Comparison of ENCODE assay signal across 13 mouse cellular contexts in genomic region chr16:95457006-95457405, GRCm38 (mm10).
DNase-seq lines count a peak whose midpoint lies in the region; ATAC-seq and TF ChIP-seq lines count a peak whose summit lies in the region.
"Had no signal": no experiment of that assay in that cellular context is flagged by ENCODE, and none has a peak within 500 bp of the region (broad histone marks: within the 10 kb centered on the region; RNA-seq: fewer than 3 reads in every experiment).

No protein-coding gene starts in this region.

- peak overlapping the region; percentile 98 for H3K27ac ChIP-seq in heart, adult 2 months
- peak overlapping the region; percentile 77 for H3K27ac ChIP-seq in layer of hippocampus, adult 2 months
- H3K27ac ChIP-seq in bone marrow, adult 2 months (ENCODE audit: control insufficient read depth, insufficient read depth, low read depth, low read length, poor library complexity), result peak overlapping the region; percentile 66; the same call in 1 of the 2 replicates
- no peak overlapping the region for H3K27ac ChIP-seq in liver, embryonic 11.5 days (ENCODE audit: low read depth, low read length)
- H3K27ac ChIP-seq: limb, embryonic 12.5 days had no signal

- H3K36me3 ChIP-seq in heart, adult 2 months (ENCODE audit: control insufficient read depth, insufficient read depth, low read length), result no peaks in the 10 kb centered on the region
- H3K36me3 ChIP-seq in liver, embryonic 11.5 days (ENCODE audit: control insufficient read depth, insufficient read depth, low read length), result no peaks in the 10 kb centered on the region
- H3K36me3 ChIP-seq: limb, embryonic 12.5 days had no signal

- TF ChIP-seq EP300 in heart, adult 2 months (IDR thresholded peaks at IDR 0.05; ENCODE audit: insufficient read depth, low read depth, low read length), result no peak

- intact Hi-C loops in heart, adult 2 months (cut with DNase I), result no loop called here

- no peak for TF ChIP-seq POLR2A in heart, adult 2 months (IDR thresholded peaks at IDR 0.05; ENCODE audit: insufficient read depth, low read depth, low read length)
- TF ChIP-seq POLR2A in bone marrow, adult 2 months (IDR thresholded peaks at IDR 0.05; ENCODE audit: borderline replicate concordance, control insufficient read depth, low read depth, low read length), result no peak

- peak overlapping the region; percentile 67 for H3K9ac ChIP-seq in heart, adult 2 months (ENCODE audit: low read depth, low read length)
- no peak overlapping the region; the same call in 1 of the 2 replicates for H3K9ac ChIP-seq in liver, embryonic 11.5 days (ENCODE audit: low read depth, low read length)
- H3K9ac ChIP-seq: limb, embryonic 12.5 days had no signal

- peak overlapping the region; percentile 37 for H3K4me2 ChIP-seq in liver, embryonic 11.5 days
- H3K4me2 ChIP-seq: limb, embryonic 12.5 days had no signal

- peak overlapping the region; percentile 63 for H3K4me3 ChIP-seq in heart, adult 2 months
- H3K4me3 ChIP-seq in layer of hippocampus, adult 2 months, result peak overlapping the region; percentile 38; the same call in 1 of the 2 replicates
- H3K4me3 ChIP-seq in bone marrow, adult 2 months (replicated peaks; ENCODE audit: control insufficient read depth, low read depth, low read length), result peak overlapping the region; percentile 67
- peak overlapping the region; percentile 32 for H3K4me3 ChIP-seq in liver, embryonic 11.5 days (ENCODE audit: low read depth, low read length)
- H3K4me3 ChIP-seq: erythroblast, embryonic 14.5 days; limb, embryonic 12.5 days had no signal

- no peaks in the 10 kb centered on the region for H3K27me3 ChIP-seq in heart, adult 2 months (ENCODE audit: control insufficient read depth, insufficient read depth, low read length)
- H3K27me3 ChIP-seq in liver, embryonic 11.5 days (replicated peaks; ENCODE audit: control insufficient read depth, insufficient read depth, low read length), result no peaks in the 10 kb centered on the region
- H3K27me3 ChIP-seq: limb, embryonic 12.5 days had no signal

- no peak for DNase-seq in heart, adult 2 months
- no peak for DNase-seq in heart, adult 9 months (ENCODE audit: low spot score in 2 of 2)
- no peak for DNase-seq in layer of hippocampus, adult 2 months (ENCODE audit: low spot score in 2 of 2)
- DNase-seq in layer of hippocampus, postnatal 36 days, result no peak
- DNase-seq in liver, embryonic 11.5 days (ENCODE audit: low spot score), result no peak
- no peak for DNase-seq in thymus, postnatal 0 days (ENCODE audit: low spot score)
- DNase-seq: B cell, adult 2 months; cerebellum, postnatal 36 days; thymus, postnatal 25 days had no signal

- H3K9me3 ChIP-seq in liver, embryonic 11.5 days (ENCODE audit: control insufficient read depth, low read length), result no peaks in the 10 kb centered on the region
- H3K9me3 ChIP-seq: limb, embryonic 12.5 days had no signal

- peaks cover 7% of the 10 kb centered on the region for H3K4me1 ChIP-seq in heart, adult 2 months (ENCODE audit: control insufficient read depth, insufficient read depth, low read length)
- peaks cover 8% of the 10 kb centered on the region for H3K4me1 ChIP-seq in bone marrow, adult 2 months (ENCODE audit: control insufficient read depth, insufficient read depth, low read length)
- peaks cover 2% of the 10 kb centered on the region; the same call in 1 of the 2 replicates for H3K4me1 ChIP-seq in liver, embryonic 11.5 days (replicated peaks; ENCODE audit: control insufficient read depth, insufficient read depth, low read length)

- WGBS in heart, adult 2 months, result 57% methylated on average over 3 of the region's 3 CpGs
- WGBS in bone marrow, adult 2 months, result 7% methylated on average over 3 of the region's 3 CpGs
- 50% methylated on average over 3 of the region's 3 CpGs for WGBS in liver, embryonic 11.5 days

- peaks cover 3% of the 10 kb centered on the region; the same call in 1 of the 2 replicates for H3K79me2 ChIP-seq in heart, adult 2 months (replicated peaks; ENCODE audit: control insufficient read depth, insufficient read depth, low read length)

- TF ChIP-seq CTCF in heart, adult 2 months (IDR thresholded peaks at IDR 0.05), result no peak
- TF ChIP-seq CTCF in layer of hippocampus, adult 2 months (conservative IDR thresholded peaks at IDR 0.05), result no peak
- no peak for TF ChIP-seq CTCF in bone marrow, adult 2 months (IDR thresholded peaks at IDR 0.05; ENCODE audit: control insufficient read depth, insufficient read depth, low read length)

- ATAC-seq in liver, embryonic 11.5 days (replicated peaks; ENCODE audit: low FRiP score), result no peak
- ATAC-seq in inflammation-experienced regulatory T-cells, adult 6 months, result no peak
